Mouse (Mus musculus) kidney, adult 8-10 months (tissue): ENCODE measurements around the gene Gcc2.
"Not testable (repeated sequence)": the region's sequence is repeated elsewhere in the genome, so short reads cannot be mapped to it uniquely, and the experiment has no call there.

Source experiments
- DNase-seq, 2 experiments: peaks; one replicate each; pipeline ENCODE4 v3.0.0; 2022

Gene Gcc2

DNA sequence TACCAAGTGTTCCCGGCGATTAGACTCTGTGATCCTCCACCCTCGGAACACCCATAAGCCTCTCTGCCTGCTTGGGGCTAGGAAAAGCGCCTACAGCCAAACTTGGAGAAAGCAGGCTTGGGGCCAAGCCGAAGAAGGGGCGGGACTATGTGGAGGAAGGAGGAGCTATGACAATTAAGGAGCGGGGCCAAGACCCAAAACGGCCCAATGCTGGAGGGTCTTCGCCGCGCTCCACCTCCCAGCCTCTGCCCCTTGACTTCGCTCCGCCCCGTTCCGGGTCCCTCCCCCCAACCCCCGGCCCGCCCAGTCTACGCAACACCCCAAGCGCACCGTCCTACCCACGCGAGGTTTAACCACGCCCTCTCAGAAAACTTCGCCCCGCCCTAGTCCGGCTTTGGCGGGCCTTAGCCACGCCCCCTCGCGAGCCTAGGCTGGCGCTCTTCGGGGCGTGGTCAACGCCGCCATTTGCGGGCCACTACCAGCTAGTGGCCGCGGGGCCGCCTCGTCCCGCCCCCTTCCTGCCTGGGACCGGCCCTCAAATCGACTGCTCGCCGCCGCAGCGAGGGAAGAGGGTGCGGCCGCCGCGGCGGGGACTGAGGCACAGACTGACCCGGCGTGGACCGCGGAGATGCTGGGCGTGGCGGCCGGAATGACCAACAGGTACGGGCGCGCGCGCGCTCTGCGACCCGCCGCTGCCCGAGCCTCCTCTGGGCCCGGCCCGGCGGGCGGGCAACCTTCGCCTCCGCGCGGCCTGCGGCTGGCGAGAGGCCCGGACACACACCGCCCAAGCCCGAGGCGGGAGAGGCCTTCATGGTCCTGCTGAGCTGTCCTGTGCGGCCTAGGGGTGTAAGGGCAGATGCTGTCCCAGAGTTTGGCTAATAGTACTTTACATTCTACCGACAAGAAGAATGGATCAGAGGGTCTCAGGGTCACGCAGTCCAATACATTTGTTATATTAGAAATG lies 68.0 kb downstream of the Gcc2 start, which contains the start of gene Lims1:
Gene Lims1 (plus strand): TSS at position 439 of the 964 bp plus-strand sequence.
- peak; percentile 98 to 99 for DNase-seq

DNA sequence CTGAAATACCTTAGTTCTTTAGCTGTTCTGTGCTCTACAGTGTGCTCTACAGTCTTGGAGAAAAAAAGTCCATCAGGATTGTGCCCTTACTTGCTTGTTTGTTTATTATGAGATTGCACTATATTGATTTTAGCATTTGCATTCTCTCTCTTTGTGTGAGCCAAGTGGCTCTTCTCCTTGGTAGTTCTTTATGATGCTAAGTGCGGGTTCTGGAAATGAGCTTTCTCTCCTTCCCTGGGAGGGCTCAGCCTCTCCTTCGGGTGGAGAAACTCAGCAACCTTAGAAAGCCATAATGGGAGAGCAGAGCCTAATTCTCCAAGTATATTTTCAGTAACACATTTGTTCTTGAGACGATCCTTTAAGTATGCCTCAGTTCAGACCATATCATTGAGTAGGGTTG lies 71.0 kb downstream of the Gcc2 start:
- DNase-seq = no peak

- not testable (repeated sequence) for DNase-seq
Measured at GRCm38 (mm10) chr10:58327836-58328235, 72.5 kb downstream of the Gcc2 start.

GRCm38 (mm10) chr10:58328517-58329108 lies 73.3 kb downstream of the Gcc2 start:
- peak; percentile 59 to 69 for DNase-seq

DNA sequence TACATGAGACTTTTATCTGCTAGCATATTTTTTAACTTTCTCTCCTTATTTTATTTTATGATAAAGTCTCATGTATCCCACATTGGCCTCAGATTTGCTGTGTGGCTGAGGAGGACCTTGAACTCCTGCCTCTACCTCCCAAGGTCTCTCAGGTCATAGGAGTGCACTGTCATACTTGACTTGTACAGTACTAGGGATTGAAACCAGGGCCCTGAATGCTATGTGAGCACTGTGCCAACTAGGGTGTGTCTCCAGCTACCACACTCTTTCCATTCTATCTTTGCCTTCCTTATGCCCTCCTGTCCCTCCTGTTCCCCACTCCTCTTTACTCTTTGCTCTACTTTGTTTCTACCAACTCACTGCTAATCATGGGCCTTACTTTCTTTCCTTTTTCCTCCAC lies 75.3 kb downstream of the Gcc2 start:
- no peak for DNase-seq

GRCm38 (mm10) chr10:58331741-58332140 lies 76.4 kb downstream of the Gcc2 start:
- DNase-seq = no peak

DNA sequence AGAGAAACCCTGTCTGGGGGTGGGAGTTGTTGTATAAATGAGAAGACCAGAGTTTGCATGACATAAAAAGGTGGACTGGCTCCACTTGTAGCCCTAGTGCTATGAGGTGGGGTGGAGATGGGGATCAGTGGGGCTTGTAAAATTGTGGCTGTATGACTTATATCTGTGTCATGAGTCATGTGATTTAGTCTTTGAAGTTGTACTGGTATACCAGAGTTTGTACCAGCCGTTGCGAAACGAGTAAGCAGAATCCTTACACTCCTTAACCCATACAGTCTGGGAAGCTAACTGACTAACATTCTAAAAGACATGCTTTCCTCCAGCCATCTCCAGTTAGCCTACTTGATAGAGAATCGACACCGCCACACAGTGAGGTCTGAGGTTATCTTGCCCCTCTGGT lies 78.1 kb downstream of the Gcc2 start:
- DNase-seq = no peak

GRCm38 (mm10) chr10:58336156-58336555 lies 80.9 kb downstream of the Gcc2 start:
- DNase-seq = no peak

- DNase-seq = peak in 1 of 2 experiments; percentile 31
Measured at GRCm38 (mm10) chr10:58337091-58337490, 81.8 kb downstream of the Gcc2 start.

GRCm38 (mm10) chr10:58338590-58338989 lies 83.3 kb downstream of the Gcc2 start:
- DNase-seq = no peak

DNA sequence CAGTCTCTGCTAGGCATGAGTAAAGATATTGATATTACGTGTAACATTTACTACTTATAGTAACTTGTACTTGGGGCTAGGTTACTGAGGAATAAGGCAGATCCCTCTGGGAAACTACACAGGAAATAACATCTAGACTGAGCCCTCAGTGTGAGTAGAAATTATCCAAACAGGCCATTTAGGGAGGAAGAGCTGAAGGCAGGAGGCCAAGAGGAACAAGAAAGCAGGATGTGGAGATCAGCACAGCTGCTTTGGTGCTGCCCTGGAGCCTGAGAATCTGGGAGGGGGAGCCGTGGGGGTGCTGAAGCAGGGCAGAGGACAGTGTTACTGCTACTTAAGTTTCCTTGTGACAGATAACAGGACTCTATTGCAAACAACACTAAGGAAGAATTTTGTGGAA lies 86.4 kb downstream of the Gcc2 start:
- peak; percentile 36 to 42 for DNase-seq

DNA sequence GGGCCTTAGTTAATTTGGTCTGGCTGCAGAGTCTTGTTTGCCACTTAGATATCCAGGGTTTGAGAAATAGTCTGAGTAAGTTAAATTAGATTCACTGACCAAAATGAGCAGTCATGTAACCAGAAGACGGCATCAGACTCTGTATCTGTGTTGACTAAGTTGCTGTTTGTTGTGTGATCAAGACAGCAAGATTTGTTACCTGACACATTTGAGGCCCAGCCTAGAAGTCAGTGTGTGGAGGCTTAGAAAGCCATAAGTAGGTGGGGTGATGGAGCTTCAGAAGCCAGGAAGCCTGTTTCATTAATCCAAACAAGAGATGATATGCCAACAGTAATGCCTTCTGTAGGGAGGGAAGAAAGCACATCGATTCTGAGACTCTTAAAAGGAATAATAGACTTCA lies 86.9 kb downstream of the Gcc2 start:
- DNase-seq = no peak

GRCm38 (mm10) chr10:58343552-58343951 lies 88.3 kb downstream of the Gcc2 start:
- no peak for DNase-seq

DNA sequence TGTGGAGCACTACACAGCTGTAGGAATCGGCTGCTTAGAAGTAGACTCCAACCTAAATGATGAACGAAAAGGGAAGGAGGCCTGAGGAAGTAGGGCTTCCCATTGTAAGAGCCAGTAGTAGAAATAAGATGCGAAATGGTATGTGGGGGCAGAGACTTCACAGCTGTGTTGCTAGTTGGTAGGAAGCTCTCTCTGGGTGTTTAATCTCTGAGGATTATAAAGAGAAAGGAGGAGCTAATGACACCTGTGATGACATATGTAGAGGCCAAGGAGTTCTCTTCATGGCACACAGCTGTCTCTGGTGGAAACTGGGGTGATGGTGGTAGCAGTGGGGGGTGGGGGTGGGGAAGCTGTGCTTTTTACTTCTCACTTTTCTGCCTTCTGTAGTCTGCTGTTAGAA lies 95.3 kb downstream of the Gcc2 start:
- no peak for DNase-seq

- DNase-seq = no peak
Measured at GRCm38 (mm10) chr10:58351670-58352069, 96.4 kb downstream of the Gcc2 start.

DNA sequence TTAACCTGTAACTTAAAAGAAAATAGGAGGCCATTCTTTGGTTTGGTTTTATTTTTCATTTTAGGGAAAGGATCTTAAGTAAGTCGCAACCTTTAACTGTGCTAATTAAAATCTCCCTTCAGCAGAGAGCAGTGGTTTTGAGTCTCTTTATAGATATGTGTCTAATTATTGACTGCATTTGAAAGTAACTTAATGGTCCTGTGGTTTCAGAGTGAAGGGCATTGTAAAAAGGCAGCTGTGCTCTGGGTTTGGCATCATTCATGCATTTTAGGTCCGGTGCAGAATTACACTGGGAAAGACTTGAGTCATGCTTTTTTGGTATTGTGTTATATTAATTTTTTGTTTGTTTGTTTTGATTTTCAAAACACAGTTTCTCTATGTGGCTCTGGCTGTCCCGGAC lies 97.1 kb downstream of the Gcc2 start:
- no peak for DNase-seq

DNA sequence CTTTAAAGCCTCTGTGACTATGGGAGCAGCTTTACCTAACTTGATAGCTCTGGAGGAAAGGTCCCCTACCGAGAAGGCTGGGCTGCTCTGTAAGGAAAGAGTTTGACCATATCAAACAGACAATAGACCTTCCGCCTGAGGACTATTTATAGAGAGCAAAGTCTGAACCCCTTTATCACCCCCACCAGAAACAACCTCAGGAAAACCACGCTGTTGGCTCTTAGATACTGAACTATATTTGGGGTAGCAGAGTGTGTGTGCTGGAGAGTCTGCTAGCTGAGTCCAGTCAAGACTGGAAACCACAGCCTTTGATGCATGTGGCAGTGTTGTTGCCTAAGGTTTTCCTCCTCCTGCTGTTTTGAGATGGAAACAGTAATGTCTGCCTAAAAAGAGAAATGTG lies 99.3 kb downstream of the Gcc2 start:
- DNase-seq = no peak
